7 mouse cellular contexts compared by ENCODE assay signal in genomic region chr17:47395376-47395913, GRCm38 (mm10). TPM values are rescaled to one million over a fixed set of nuclear protein-coding genes. Genes with fewer than 3 reads are reported as not detected.
DNase-seq lines count a peak whose midpoint lies in the region; ATAC-seq and TF ChIP-seq lines count a peak whose summit lies in the region.

No protein-coding gene starts in this region.

- no peak for TF ChIP-seq POLR2A in myocyte (IDR thresholded peaks at IDR 0.05; ENCODE audit: insufficient read length, low read depth)
- TF ChIP-seq POLR2A in thymus, adult 2 months (IDR thresholded peaks at IDR 0.05; ENCODE audit: control insufficient read depth, extremely low read depth, insufficient read depth, low read length, poor library complexity), result no peak

- H3K27me3 ChIP-seq in liver, embryonic 13.5 days, result peaks cover 20% of the 10 kb centered on the region
- peaks cover 19% of the 10 kb centered on the region for H3K27me3 ChIP-seq in myocyte (ENCODE audit: control insufficient read depth, insufficient read depth, insufficient read length)
- no peaks in the 10 kb centered on the region; the same call in 1 of the 2 replicates for H3K27me3 ChIP-seq in thymus, adult 2 months (ENCODE audit: control insufficient read depth, insufficient read depth, low read length)

- peak; percentile 50 for DNase-seq in Muller cell, postnatal 12 days (ENCODE audit: inconsistent ontology term)
- peak; percentile 51 for DNase-seq in gastrocnemius, postnatal 14 days
- DNase-seq in induced T-regulatory cell, adult 2 months (ENCODE audit: low read depth), result peak; percentile 76
- peak; percentile 29 for DNase-seq in liver, embryonic 13.5 days
- DNase-seq in thymus, adult 2 months, result peak; percentile 28

- H3K4me2 ChIP-seq in liver, embryonic 13.5 days, result peak overlapping the region; percentile 66
- peak overlapping the region; percentile 55 for H3K4me2 ChIP-seq in myocyte (ENCODE audit: low read depth)

- no peak overlapping the region for H3ac ChIP-seq in myocyte (ENCODE audit: control insufficient read depth, insufficient read length)

- TF ChIP-seq CTCF in thymus, adult 2 months (IDR thresholded peaks at IDR 0.05; ENCODE audit: borderline replicate concordance, control insufficient read depth, extremely low read depth, insufficient read depth, low read length, poor library complexity), result no peak

- H3K27ac ChIP-seq in brown adipose tissue, adult 24 weeks (replicated peaks; ENCODE audit: low read depth, low read length), result no peak overlapping the region
- H3K27ac ChIP-seq in liver, embryonic 13.5 days, result no peak overlapping the region
- no peak overlapping the region for H3K27ac ChIP-seq in thymus, adult 2 months (ENCODE audit: control insufficient read depth, insufficient read depth, low read length)

- no peaks in the 10 kb centered on the region for H3K79me2 ChIP-seq in myocyte (ENCODE audit: control insufficient read depth, insufficient read depth)

- H3K36me3 ChIP-seq in liver, embryonic 13.5 days, result no peaks in the 10 kb centered on the region
- no peaks in the 10 kb centered on the region for H3K36me3 ChIP-seq in myocyte (ENCODE audit: control insufficient read depth, insufficient read depth)
- H3K36me3 ChIP-seq in thymus, adult 2 months (ENCODE audit: control insufficient read depth, insufficient read depth, low read length), result no peaks in the 10 kb centered on the region

- no peak overlapping the region for H3K9ac ChIP-seq in liver, embryonic 13.5 days

- intact Hi-C loops in gastrocnemius, postnatal 14 days (cut with DNase I; ENCODE audit: low total_unique reads), result no loop called here

- H3K9me3 ChIP-seq in liver, embryonic 13.5 days (replicated peaks), result no peaks in the 10 kb centered on the region

- H3K4me1 ChIP-seq in brown adipose tissue, adult 24 weeks (ENCODE audit: control insufficient read depth, insufficient read depth, insufficient read length, low read length), result peaks cover 2% of the 10 kb centered on the region; the same call in 1 of the 2 replicates
- peaks cover 18% of the 10 kb centered on the region for H3K4me1 ChIP-seq in liver, embryonic 13.5 days (replicated peaks)
- peaks cover 14% of the 10 kb centered on the region for H3K4me1 ChIP-seq in thymus, adult 2 months (replicated peaks; ENCODE audit: control insufficient read depth, insufficient read depth, low read length)

- peak; percentile 82 for ATAC-seq in liver, embryonic 13.5 days (ENCODE audit: low read depth)

- H3K4me3 ChIP-seq in brown adipose tissue, adult 24 weeks (ENCODE audit: insufficient read depth, low read depth, low read length), result peak overlapping the region; percentile 60
- peak overlapping the region; percentile 47 for H3K4me3 ChIP-seq in liver, embryonic 13.5 days (replicated peaks)
- peak overlapping the region; percentile 9 for H3K4me3 ChIP-seq in myocyte
- peak overlapping the region; percentile 34 for H3K4me3 ChIP-seq in thymus, adult 2 months (ENCODE audit: control insufficient read depth, insufficient read depth, low read length)

- WGBS in liver, embryonic 13.5 days (ENCODE audit: insufficient replicate concordance), result 1% methylated on average over 19 of the region's 20 CpGs
- WGBS in thymus, adult 2 months, result under 1% methylated on average over 20 of the region's 20 CpGs

TF ChIP-seq in myocyte, 11 proteins besides CTCF, POLR2A, EP300 and RAD21:
- TF ChIP-seq MYOD1 (IDR thresholded peaks at IDR 0.05; ENCODE audit: control insufficient read depth in 1 of 3, insufficient read length in 2 of 3, low read depth in 2 of 3), result no peak
- no peak for TF ChIP-seq CEBPB (IDR thresholded peaks at IDR 0.05; ENCODE audit: insufficient read depth, poor library complexity, severe bottlenecking)
- no peak for TF ChIP-seq USF1 (IDR thresholded peaks at IDR 0.05; ENCODE audit: low read depth)
- TF ChIP-seq POLR2AphosphoS2 (IDR thresholded peaks at IDR 0.05; ENCODE audit: insufficient read length, low read depth), result no peak
- TF ChIP-seq E2F4 (IDR thresholded peaks at IDR 0.05; ENCODE audit: insufficient read depth), result no peak
- TF ChIP-seq SRF (IDR thresholded peaks at IDR 0.05; ENCODE audit: control insufficient read depth, insufficient read length, low read depth), result no peak
- TF ChIP-seq MYOG (IDR thresholded peaks at IDR 0.05; ENCODE audit: control insufficient read depth in 1 of 3, insufficient read depth in 1 of 3, insufficient read length in 2 of 3, low read depth in 2 of 3), result no peak
- TF ChIP-seq TCF12 (IDR thresholded peaks at IDR 0.05; ENCODE audit: insufficient read depth, poor library complexity, severe bottlenecking), result no peak
- TF ChIP-seq MAX (IDR thresholded peaks at IDR 0.05; ENCODE audit: low read depth), result no peak
- TF ChIP-seq TCF3 (IDR thresholded peaks at IDR 0.05; ENCODE audit: insufficient read length, low read depth), result no peak
- no peak for TF ChIP-seq REST (IDR thresholded peaks at IDR 0.05; ENCODE audit: insufficient read depth, insufficient read length)
TF ChIP-seq in myocyte: peak in this region for 0.

RNA-seq across cellular contexts. Expression of gene Guca1a, which starts 4.9 kb away (rescaled TPM):
- not detected in 2 replicates for polyA plus RNA-seq in brown adipose tissue, adult 24 weeks (2012; ENCODE audit: insufficient read depth, insufficient read length, missing spikeins)
- under 1 TPM; 0.27 to 0.66 TPM for total RNA-seq in gastrocnemius, postnatal 14 days (2021)
- 0.81 and 0.95 TPM in 2 replicates for polyA plus RNA-seq in liver, embryonic 13.5 days (2015; fragmentation: Nextera tagmentation; extraction: Ambion mirVana)
- polyA plus RNA-seq in myocyte (2012; fragmentation: generic; extraction: Trizol), result 1.2 TPM
- polyA plus RNA-seq in thymus, adult 2 months (2012; rRNA removed), result 0.41 and 1.2 TPM in 2 replicates

RNA-seq across cellular contexts. Expression of gene Guca1b, which starts 10.3 kb away (rescaled TPM):
- not detected in 2 replicates for polyA plus RNA-seq in brown adipose tissue, adult 24 weeks (2012; ENCODE audit: insufficient read depth, insufficient read length, missing spikeins)
- under 1 TPM; 0.22 to 0.41 TPM for total RNA-seq in gastrocnemius, postnatal 14 days (2021)
- 0.43 and 0.58 TPM in 2 replicates for polyA plus RNA-seq in liver, embryonic 13.5 days (2015; fragmentation: Nextera tagmentation; extraction: Ambion mirVana)
- 0.20 TPM for polyA plus RNA-seq in myocyte (2012; fragmentation: generic; extraction: Trizol)
- polyA plus RNA-seq in thymus, adult 2 months (2012; rRNA removed), result 1.6 and 3.1 TPM in 2 replicates

RNA-seq across cellular contexts. Expression of gene Mrps10, which starts 26.8 kb away (rescaled TPM):
- 81.5 and 85.6 TPM in 2 replicates for polyA plus RNA-seq in brown adipose tissue, adult 24 weeks (2012; ENCODE audit: insufficient read depth, insufficient read length, missing spikeins)
- total RNA-seq in gastrocnemius, postnatal 14 days (2021), result 10 to 100 TPM; 36.8 to 40.7 TPM
- polyA plus RNA-seq in liver, embryonic 13.5 days (2015; fragmentation: Nextera tagmentation; extraction: Ambion mirVana), result 61.2 and 61.6 TPM in 2 replicates
- 97.9 TPM for polyA plus RNA-seq in myocyte (2012; fragmentation: generic; extraction: Trizol)
- polyA plus RNA-seq in thymus, adult 2 months (2012; rRNA removed), result 21.2 and 21.9 TPM in 2 replicates

RNA-seq across cellular contexts. Expression of gene AI661453, which starts 41.0 kb away (rescaled TPM):
- polyA plus RNA-seq in brown adipose tissue, adult 24 weeks (2012; ENCODE audit: insufficient read depth, insufficient read length, missing spikeins), result 0.48 TPM in 1 of 2 replicates, not detected in the other
- under 1 TPM; 0.31 to 0.49 TPM for total RNA-seq in gastrocnemius, postnatal 14 days (2021)
- polyA plus RNA-seq in liver, embryonic 13.5 days (2015; fragmentation: Nextera tagmentation; extraction: Ambion mirVana), result 0.16 and 0.24 TPM in 2 replicates
- polyA plus RNA-seq in myocyte (2012; fragmentation: generic; extraction: Trizol), result 0.08 TPM
- polyA plus RNA-seq in thymus, adult 2 months (2012; rRNA removed), result 1.0 and 1.6 TPM in 2 replicates

RNA-seq across cellular contexts. Expression of gene 1700001C19Rik, which starts 41.7 kb away (rescaled TPM):
- polyA plus RNA-seq in brown adipose tissue, adult 24 weeks (2012; ENCODE audit: insufficient read depth, insufficient read length, missing spikeins), result not detected in 2 replicates
- not detected for total RNA-seq in gastrocnemius, postnatal 14 days (2021)
- 0.78 and 0.88 TPM in 2 replicates for polyA plus RNA-seq in liver, embryonic 13.5 days (2015; fragmentation: Nextera tagmentation; extraction: Ambion mirVana)
- polyA plus RNA-seq in myocyte (2012; fragmentation: generic; extraction: Trizol), result not detected
- polyA plus RNA-seq in thymus, adult 2 months (2012; rRNA removed), result 0.11 and 0.26 TPM in 2 replicates

Comparison
In these comparisons a context has a peak if more than half of its experiments do, and no peak if none do; other contexts are left out.
1. H3K4me3 ChIP-seq: peak in every context shown above with its lines; median percentile 60 in brown adipose tissue, adult 24 weeks; 47 in liver, embryonic 13.5 days; 34 in thymus, adult 2 months; 9 in myocyte.